Mouse (Mus musculus) lung, postnatal 10 days (tissue): ENCODE data around the gene Irak4.
A peak's percentile ranks its signal among the peaks of the same experiment; 100 is the strongest.

Experiments used
- DNase-seq: peaks from one replicate; pipeline ENCODE4 v3.0.0; 2021

The Irak4 gene

GRCm38 (mm10) chr15:94543409-94544051, at the start of gene Irak4, which contains the start of gene Pus7l:
Gene Irak4, plus strand, starts transcription at chr15:94543643.
Gene Pus7l, minus strand, starts transcription at chr15:94543547.
- peak; percentile 96 for DNase-seq

DNA sequence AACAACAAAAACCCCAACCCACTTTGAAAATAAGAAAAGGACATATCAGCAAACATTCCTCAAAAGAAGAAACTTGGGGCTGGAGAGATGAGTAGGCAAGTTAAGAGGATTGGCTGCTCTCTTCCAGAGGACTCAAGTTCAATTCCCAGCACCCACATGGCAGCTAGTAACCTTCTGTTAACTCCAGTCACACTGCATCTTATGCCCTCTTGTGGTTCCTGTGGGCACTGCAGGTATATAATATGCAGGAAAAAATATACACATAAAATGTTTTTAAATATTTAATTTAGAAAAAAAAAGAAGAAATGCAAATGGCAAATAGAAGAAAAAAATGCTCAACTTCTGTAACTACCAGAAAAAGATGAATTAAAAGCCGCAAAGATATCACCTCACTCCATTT, 49.0 kb upstream of the Irak4 start:
- DNase-seq = no peak

DNA sequence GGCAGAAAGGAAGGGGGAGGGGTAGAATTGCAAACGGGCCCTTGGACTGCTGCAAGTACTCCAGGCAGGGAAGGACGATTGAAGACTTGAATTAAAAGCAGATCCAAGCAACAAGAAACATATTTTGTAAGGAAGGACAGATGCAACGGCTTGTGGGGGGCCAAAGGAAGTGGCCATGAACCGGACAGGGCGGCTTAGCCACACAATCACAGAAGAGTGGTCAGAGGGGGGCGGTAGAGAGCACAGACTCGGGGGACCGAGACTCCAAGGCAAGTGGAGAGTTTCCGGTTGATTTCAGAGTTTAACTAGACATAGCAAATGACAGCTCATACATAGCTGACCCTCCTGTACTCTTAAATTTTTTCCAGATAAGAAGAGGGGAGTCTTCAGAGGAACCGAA, 47.5 kb upstream of the Irak4 start:
- peak; percentile 6 for DNase-seq

- DNase-seq = no peak
Measured at GRCm38 (mm10) chr15:94499260-94499659, 44.2 kb upstream of the Irak4 start.

- no peak for DNase-seq
Measured at GRCm38 (mm10) chr15:94503451-94504215, 39.8 kb upstream of the Irak4 start.

- no peak for DNase-seq
Measured at GRCm38 (mm10) chr15:94517913-94518491, 25.4 kb upstream of the Irak4 start.

GRCm38 (mm10) chr15:94520205-94520900, 23.1 kb upstream of the Irak4 start:
- peak; percentile 56 for DNase-seq

DNA sequence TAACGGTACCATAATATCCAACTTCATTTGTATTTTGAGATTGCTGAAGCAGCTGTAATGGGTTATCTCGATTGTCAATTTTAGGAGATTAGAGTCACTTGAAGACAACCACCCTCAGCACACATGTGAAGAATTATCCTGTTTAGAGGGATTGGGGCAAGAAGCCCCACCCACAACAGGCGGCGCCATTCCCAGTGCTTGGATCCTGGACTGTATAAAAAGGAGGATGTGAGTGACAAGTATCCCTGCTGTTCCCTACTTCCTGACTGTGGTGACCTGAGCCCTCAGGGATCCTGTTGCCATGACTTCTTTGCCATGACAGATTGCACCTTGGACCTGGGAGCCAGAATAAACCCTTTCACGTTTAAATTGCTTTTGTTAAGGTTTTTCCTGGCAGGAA, 22.5 kb upstream of the Irak4 start:
- no peak for DNase-seq

DNA sequence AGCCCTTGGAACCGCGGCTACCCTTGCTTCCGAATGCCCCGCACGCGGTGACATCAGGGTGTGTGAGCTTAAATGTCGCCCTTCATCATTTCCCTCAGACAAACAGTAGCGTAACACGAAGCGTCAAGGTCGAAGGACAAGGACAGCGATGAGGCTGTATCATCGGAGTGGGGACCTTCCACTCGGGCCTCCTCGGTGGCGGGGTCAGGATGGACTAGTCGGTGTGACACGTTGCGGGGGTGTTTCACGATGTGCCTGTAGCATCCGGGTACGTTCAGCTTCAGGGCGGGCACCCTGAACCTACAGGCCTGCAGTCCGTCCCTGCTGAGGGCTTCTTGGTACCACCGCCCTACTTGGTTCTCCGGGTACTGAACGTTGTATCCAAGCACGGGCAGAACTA, 20.2 kb upstream of the Irak4 start:
- DNase-seq = no peak

- DNase-seq = no peak
Measured at GRCm38 (mm10) chr15:94524956-94525355, 18.5 kb upstream of the Irak4 start.

DNA sequence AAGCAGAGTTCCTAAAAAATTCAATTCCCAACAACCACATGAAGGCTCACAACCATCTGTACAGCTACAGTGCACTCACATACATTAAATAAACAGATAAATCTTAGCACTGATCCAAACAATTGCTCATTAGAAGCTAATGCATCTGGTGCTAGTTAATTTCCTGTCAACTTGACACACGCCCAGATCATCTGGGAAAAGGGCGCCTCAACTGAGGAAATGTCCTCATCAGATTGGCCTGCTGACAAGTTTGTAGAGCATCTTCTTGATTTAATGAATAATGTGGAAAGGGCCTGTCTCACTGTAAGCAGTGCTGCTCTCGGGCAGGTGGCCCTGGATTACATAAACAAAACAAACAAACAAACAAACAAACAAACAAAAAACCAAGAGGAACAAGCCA, 12.9 kb upstream of the Irak4 start:
- DNase-seq = peak; percentile 49

DNA sequence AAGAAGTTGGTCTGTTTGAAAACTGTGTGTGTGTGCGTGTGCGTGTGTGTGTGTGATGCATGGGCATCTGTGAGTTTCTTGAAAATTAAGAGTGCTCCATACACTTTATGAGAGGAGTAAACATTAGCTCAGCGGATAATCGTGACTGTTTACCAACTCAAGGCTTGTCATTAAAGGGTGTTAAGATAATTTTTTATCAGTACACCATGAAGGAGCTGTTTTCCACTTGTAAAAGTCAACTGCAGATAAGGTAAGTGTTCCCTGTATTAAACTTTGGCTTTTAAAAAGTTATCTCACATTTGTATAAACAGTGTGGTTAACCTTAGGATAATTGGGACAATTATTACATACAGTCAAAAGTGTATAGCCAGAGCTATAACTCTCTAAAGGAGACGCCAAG, 11.1 kb upstream of the Irak4 start:
- no peak for DNase-seq

DNA sequence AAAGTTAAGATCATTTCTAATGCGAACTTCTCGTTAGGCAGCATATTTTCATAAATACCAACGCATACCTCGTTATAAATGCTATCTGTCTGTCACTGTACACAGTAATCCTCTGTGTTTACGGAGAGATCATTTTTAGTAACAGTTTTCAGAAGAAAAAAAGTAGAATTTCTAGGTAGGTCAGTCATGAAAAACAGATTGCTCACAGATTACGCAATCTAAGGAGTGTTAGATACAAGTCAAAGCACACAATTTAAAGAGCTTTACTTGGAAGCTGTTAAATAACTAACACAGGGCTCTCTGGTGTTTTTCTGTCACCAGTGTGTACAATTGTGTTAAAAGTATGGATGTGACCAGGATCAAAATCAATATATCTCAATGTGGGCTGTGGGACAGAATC, 10.5 kb upstream of the Irak4 start:
- no peak for DNase-seq

DNA sequence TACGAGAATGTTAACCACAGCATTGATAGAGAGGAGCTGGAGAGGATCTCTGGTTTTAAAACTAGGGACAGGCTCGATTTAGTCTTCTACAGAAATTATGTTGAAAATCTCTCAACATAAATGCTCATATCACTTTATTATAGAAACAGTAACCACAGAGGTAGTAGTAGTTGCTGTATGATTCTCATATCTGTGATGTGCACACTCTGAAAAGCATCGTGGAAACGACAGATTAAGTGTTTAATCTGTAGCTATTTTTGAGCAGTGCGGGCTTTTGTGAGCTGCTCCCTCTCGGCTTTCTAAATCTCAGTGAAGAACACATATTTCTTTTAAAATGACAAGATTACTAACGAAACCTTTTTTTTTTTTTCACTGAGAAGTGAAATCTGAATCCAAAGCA, 7.9 kb upstream of the Irak4 start:
- DNase-seq = no peak

DNA sequence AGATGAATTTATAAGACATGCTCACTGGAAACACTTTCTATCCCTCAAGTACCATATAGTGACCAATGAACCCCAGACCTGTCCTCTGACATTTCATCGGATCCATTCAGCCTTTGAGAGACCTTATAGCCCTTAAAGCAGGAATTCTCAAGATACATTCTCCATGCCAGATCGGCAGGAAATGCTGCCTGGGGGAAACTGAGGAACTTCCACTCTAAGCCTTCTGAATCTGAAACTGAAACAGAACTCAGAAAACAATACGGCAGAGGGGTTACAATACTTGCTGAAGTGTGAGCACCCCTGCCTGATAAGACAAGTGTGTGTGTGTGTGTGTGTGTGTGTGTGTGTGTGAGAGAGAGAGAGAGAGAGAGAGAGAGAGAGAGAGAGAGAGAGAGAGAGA, 4.1 kb upstream of the Irak4 start:
- no peak for DNase-seq

- DNase-seq = no peak
Measured at GRCm38 (mm10) chr15:94542567-94543408, 655 bp upstream of the Irak4 start.

- DNase-seq = no peak
Measured at GRCm38 (mm10) chr15:94544052-94544636, 701 bp downstream of the Irak4 start.

GRCm38 (mm10) chr15:94544844-94545243, 1.4 kb downstream of the Irak4 start:
- no peak for DNase-seq

GRCm38 (mm10) chr15:94553536-94553935, 10.1 kb downstream of the Irak4 start:
- DNase-seq = no peak

- DNase-seq = peak; percentile 89
Measured at GRCm38 (mm10) chr15:94557442-94557841, 14.0 kb downstream of the Irak4 start.

- no peak for DNase-seq
Measured at GRCm38 (mm10) chr15:94558895-94559656, 15.6 kb downstream of the Irak4 start.
